Mouse (Mus musculus) right cerebral cortex, postnatal 36 days (tissue): ENCODE measurements around the gene Sap30.
A peak's percentile ranks its signal among the peaks of the same experiment; 100 is the strongest.
"Not testable (repeated sequence)": the region's sequence is repeated elsewhere in the genome, so short reads cannot be mapped to it uniquely, and the experiment has no call there.

Experiments used
- DNase-seq, 2 experiments: peaks; one replicate each; pipeline ENCODE4 v3.0.0; 2022; ENCODE audit warnings: low spot score in 2 of 2, mixed read lengths in 1 of 2

Gene Sap30

GRCm38 (mm10) chr8:57487441-57488155, at the start of gene Sap30:
Gene Sap30, minus strand, starts transcription at chr8:57487860.
- DNase-seq = peak; percentile 96 to 97

DNA sequence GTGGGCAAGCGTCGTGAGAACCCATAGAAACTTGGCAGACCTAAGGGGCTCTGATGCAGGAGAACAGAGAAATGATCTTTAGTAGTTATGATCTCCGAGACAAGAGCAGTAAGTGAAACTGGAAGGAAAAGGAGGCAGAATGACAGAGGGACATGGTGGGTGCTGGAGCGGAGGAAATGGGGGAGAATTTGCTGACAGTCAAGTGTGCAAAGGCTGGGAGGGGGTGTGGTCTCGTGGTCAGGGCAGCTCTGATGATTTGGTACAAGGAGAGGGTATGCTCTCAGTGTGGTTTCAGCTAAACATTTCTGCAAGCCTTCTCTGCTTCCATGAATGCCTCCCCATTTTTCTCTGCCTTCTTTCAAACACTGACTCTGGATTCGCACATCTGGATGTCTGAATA, 48.5 kb upstream of the Sap30 start:
- DNase-seq = no peak

GRCm38 (mm10) chr8:57534495-57534894, 46.8 kb upstream of the Sap30 start:
- no peak for DNase-seq

GRCm38 (mm10) chr8:57533106-57533505, 45.4 kb upstream of the Sap30 start:
- no peak for DNase-seq

- no peak for DNase-seq
Measured at GRCm38 (mm10) chr8:57532223-57532622, 44.6 kb upstream of the Sap30 start.

GRCm38 (mm10) chr8:57530666-57531349, 43.1 kb upstream of the Sap30 start:
- peak; percentile 44 to 50 for DNase-seq

GRCm38 (mm10) chr8:57530238-57530637, 42.6 kb upstream of the Sap30 start:
- DNase-seq = no peak

DNA sequence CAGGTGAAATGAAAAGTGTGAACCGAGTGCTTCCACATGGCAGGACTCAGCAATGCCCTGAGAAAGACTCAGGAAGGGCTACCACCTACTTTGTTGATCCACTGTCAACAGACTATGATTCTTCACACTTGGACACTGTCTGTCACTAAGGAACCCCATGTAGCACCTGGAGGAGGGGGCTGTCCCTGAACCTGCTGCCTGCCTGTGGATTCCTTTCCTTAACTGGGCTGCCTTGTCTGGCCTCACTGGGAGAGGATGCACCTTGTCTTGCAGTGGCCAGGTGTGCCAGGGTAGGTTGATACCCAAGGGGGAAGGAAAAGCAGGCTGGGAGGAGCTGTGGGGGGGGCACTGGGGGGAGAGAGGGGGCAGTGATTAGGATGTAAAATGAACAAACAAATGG, 40.4 kb upstream of the Sap30 start:
- no peak for DNase-seq

GRCm38 (mm10) chr8:57520186-57520786, 32.6 kb upstream of the Sap30 start:
- no peak for DNase-seq

- no peak for DNase-seq
Measured at GRCm38 (mm10) chr8:57517723-57518122, 30.1 kb upstream of the Sap30 start.

DNA sequence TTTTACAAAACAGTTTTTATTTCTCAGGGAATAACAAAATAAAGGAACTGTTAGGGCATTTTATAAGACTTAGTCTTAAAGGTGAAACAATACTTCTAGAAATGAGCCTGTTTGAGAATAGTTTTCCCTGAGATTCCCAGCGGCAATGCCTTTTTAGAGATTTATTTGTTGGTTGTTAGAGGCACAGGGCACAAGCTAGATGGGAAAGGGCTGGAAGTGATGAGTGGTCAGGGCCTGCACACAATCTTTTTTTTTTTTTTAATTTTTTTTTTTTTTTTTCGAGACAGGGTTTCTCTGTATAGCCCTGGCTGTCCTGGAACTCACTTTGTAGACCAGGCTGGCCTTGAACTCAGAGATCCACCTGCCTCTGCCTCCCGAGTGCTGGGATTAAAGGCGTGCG, 29.0 kb upstream of the Sap30 start:
- not testable (repeated sequence) for DNase-seq

DNA sequence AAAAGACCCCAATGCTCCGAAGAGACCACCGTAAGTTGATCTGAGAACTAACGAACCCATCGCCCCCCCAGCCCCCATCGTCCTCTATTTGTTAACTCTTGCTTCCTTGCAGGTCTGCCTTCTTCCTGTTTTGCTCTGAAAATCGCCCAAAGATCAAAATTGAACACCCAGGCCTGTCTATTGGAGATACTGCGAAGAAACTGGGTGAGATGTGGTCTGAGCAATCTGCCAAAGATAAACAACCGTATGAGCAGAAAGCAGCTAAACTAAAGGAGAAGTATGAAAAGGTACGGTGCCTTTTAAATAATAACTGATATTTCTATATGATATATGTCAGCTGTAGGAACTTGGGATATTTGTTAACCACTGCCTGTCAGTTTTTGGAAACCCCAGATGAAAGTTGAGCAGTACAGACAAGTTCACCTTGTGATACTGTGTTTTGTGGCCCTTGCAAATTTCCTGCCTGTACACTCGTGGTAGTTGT, 25.6 kb upstream of the Sap30 start:
- DNase-seq = not testable (repeated sequence)

DNA sequence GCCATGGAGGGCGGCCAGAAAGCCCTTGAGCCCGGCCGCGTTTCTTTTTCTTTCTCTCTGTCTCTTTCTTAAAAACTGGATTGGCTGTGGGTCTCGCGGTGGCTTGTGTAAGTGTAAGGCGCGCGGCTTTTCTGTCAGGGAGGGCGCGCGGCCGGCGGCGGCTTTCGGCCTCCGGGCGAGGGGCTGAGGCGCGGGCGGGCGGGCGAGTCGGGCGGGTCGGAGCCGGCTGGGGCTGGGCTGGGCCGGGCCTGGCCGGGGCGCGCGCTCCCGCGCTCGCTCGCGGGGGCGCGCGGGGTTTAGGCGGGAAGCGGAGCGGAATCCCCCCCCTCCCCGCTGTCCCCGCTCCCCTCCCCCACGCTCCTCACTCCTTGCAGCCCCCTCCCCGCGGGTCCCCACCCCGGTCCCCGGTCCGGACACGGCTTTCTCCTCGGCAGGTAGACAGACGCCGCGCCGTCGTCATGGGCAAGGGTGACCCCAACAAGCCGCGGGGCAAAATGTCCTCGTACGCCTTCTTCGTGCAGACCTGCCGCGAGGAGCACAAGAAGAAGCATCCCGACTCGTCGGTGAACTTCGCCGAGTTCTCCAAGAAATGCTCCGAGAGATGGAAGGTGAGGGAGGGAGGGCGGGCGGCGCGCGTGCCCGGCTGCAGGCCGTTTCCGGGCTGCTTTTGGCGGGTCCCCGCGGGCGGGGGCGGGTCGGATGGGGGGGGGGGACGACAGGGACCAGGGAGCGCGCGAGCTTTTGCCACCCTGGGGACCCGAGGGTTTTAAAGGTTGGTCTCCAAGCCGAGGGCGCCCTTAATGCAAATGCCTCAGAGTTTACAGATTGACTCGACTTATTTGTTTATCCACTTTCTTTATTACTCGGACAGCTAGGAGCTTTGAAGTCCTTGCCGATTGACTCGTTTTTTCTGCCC, 24.7 kb upstream of the Sap30 start:
- no peak for DNase-seq

- DNase-seq = peak; percentile 99
Measured at GRCm38 (mm10) chr8:57511316-57512118, 23.9 kb upstream of the Sap30 start, which contains the start of gene Hmgb2. Gene Hmgb2, plus strand, starts transcription at chr8:57511907.

DNA sequence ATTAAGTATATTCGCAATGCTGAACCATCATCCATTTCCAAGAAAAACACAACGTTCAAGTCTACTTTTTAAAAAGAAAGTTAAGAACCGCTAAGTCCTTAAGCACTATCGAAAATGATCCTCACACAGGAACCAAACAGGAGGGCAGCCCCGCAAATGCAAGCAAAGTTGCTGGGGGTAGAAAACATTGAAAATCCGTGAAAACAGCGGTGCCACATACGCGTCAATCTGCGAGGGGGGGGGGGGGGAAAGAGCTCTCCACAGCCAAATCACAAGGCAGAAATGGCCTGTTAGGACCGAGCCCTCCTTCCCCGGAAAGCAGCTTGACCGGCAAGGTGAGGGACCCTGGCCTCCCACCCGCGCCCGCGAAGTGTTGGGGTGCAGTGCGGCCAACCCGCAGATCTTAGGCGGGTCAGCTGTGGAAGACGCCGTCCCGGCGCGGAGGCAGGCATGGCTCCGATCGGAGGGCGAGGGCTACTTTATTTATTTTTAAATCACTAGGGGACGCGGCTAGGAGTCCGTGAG, 23.2 kb upstream of the Sap30 start:
- DNase-seq = no peak

DNA sequence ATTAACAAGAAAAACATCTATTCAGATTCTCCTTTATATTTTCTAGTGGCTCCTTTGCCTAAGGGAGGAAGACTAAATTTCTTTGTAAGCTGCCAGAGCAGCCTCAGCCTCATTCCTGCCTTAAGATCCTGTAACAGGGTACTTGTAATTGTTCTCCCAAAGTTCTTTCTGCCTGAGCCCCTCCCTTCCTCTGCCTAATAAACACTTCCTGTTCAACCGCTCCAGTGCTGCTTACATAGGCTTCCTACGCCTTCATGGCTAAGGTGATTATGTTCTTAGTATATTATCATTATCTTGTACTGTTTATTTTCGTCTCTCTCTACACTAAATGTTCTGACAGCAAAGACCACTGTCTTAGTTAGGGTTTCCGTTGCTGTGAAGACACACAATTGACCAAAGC, 21.0 kb upstream of the Sap30 start:
- DNase-seq = no peak

DNA sequence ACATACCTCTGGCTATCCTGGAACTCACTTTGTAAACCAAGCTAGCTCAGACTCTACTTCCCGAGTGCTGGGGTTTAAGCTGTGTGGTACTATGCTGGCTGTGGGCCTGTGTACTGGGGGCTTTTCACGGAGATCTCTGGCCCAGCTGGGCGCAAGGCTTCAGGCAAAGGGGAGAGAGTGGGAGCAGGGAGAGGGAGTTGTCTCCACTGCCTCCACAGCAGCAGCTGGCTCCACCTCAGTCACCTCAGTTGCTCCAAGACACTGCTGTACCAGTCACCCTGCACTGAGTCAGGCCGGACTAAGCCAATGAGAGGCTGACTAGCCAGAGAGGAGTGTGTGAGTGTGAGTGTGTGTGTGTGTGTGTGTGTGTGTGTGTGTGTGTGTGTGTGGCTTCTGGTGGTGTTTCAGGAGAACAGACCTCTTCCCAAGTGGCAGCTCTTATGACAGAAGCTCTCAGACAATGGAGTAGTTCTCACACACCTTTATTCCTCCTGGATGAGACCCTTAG, 19.9 kb upstream of the Sap30 start:
- DNase-seq = no peak

DNA sequence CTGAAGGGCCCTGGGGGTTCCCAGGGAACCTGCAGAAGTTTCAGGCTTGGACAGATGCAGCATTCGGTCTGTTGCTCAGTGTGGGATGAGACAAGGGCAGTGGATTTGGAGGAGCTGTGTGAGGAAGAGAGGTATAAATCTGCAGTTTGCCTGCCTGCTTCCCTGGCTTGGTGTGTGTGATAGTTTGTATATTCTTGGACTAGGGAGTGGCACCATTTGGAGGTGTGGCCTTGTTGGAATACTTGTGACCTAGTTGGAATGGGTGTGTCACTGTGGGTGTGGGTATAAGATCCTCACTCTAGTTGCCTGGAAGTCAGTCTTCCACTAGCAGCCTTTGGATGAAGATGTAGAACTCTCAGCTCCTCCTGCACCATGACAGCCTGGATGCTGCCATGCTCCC, 17.8 kb upstream of the Sap30 start:
- not testable (repeated sequence) for DNase-seq

DNA sequence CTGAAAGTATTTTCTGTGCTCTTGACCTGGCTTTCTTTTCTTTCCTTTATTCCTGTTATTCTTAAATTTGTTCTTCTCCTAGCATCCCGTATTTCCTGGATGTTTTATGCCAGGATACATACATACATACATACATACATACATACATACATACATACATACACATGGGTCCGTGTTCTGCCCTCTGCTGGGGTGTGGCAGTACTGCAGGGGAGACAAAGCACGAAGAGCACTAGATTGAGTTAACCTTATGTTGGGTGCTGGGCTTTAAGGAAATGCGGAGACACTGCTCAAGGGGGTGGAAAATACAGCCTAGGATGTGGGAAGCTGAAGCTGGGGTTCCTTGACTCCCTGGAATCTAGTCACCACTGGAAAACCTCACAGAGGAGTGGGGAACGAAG, 16.0 kb upstream of the Sap30 start:
- DNase-seq = peak in 1 of 2 experiments; percentile 34

DNA sequence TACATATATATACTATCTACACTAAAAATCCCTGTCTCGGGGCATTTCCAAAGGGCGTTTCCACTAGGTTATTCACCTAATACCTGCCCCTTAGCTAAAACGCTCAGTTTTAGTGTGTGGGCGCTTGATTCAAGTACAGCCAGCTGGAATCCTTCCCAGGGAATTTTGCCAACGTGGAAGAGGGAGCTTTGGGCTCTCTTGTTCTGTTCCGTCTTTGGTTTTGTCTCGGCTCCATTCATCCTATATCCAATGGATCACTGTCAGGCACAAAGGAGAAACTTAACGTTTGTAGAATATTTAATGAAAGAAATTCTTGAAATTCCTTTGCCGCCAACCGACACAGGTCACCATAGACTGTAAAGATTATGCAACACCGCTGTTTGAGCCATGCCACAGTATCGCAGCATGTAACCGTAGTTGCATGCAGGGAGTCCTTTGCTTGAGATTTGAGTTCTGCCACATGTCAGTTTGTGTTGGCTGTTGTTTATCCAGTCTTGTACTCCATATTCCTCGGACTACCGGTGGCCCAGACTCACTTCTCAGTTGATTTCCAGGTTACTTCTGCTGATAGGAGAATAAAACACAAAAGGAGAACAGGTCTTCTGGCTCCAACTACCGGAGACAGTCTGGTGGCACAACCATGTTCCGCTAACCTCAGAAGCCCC, 11.3 kb upstream of the Sap30 start:
- DNase-seq = no peak
